Mouse (Mus musculus) MEL (cell line): ENCODE measurements at regions not wholly inside any gene's neighbourhood (a gene's known extent, or its start where the extent isn't known, plus 50 kb on each side); places are given as distances from the start of the nearest gene placed in this dataset.
A peak's percentile ranks its signal among the peaks of the same experiment; 100 is the strongest.
"Not testable (repeated sequence)": the region's sequence is repeated elsewhere in the genome, so short reads cannot be mapped to it uniquely, and the experiment has no call there.

Experiments
- DNase-seq: peaks from one replicate; pipeline ENCODE4 v3.0.0; 2011; ENCODE audit warnings: low read depth, low spot score
- H3K27ac ChIP-seq: 2 replicates; pipeline ENCODE4 v1.5.1; 2012; ENCODE audit warnings: low read depth, mild to moderate bottlenecking, control low read depth, low read length, moderate library complexity; ENCODE audit not compliant: control insufficient read depth
- H3K27me3 ChIP-seq, 2 experiments: fragments of 150-350 bp in 1 of 2; sonication (generic) in 1 of 2; 2 replicates each; pipeline ENCODE4 v1.6.1; 2012; ENCODE audit warnings: low read length in 2 of 2, mild to moderate bottlenecking in 2 of 2, improper control_type of control experiment in 1 of 2, moderate library complexity in 1 of 2; ENCODE audit not compliant: insufficient read depth in 2 of 2, control insufficient read depth in 1 of 2
- H3K36me3 ChIP-seq, 2 experiments: 2 replicates each; pipeline ENCODE4 v1.6.1; 2012 to 2014; ENCODE audit warnings: low read length in 2 of 2, improper control_type of control experiment in 1 of 2, inconsistent platforms in 1 of 2, mild to moderate bottlenecking in 1 of 2; ENCODE audit not compliant: insufficient read depth in 2 of 2, control insufficient read depth in 1 of 2
- H3K4me1 ChIP-seq, 2 experiments: fragments of 150-350 bp in 1 of 2; sonication (generic) in 1 of 2; 2 replicates each; pipeline ENCODE4 v1.6.1; 2012; ENCODE audit warnings: low read length in 2 of 2, improper control_type of control experiment in 1 of 2, mild to moderate bottlenecking in 1 of 2; ENCODE audit not compliant: insufficient read depth in 2 of 2, control insufficient read depth in 1 of 2
- H3K4me3 ChIP-seq, 2 experiments: fragments of 150-350 bp in 1 of 2; sonication (generic) in 1 of 2; 2 replicates each; pipeline ENCODE4 v1.5.1; 2012; ENCODE audit warnings: low read depth in 2 of 2, low read length in 2 of 2, mild to moderate bottlenecking in 2 of 2, moderate library complexity in 2 of 2, control low read depth in 1 of 2, improper control_type of control experiment in 1 of 2; ENCODE audit not compliant: control insufficient read depth in 1 of 2, insufficient read depth in 1 of 2
- H3K79me2 ChIP-seq: 2 replicates; pipeline ENCODE4 v1.6.1; 2012; ENCODE audit warnings: mild to moderate bottlenecking, low read length, moderate library complexity; ENCODE audit not compliant: control insufficient read depth, poor library complexity, insufficient read depth
- H3K9ac ChIP-seq: 2 replicates; pipeline ENCODE4 v1.6.1; 2012; ENCODE audit warnings: low read depth, mild to moderate bottlenecking, control low read depth, low read length, moderate library complexity; ENCODE audit not compliant: control insufficient read depth, poor library complexity, severe bottlenecking
- H3K9me3 ChIP-seq: fragments of 150-350 bp; sonication (generic); replicated peaks from 2 replicates; pipeline ENCODE4 v1.6.1; 2012; ENCODE audit warnings: mild to moderate bottlenecking, low read length, improper control_type of control experiment, moderate library complexity; ENCODE audit not compliant: insufficient read depth
- CTCF ChIP-seq, 3 experiments: IDR thresholded peaks in 2 of 3; conservative IDR thresholded peaks in 1 of 3; 2 replicates each; pipeline ENCODE4 v1.5.1; 2011 to 2012; ENCODE audit warnings: low read length in 3 of 3, low read depth in 2 of 3, mild to moderate bottlenecking in 2 of 3, improper control_type of control experiment in 1 of 3, inconsistent platforms in 1 of 3, mixed read lengths in 1 of 3, moderate library complexity in 1 of 3; ENCODE audit not compliant: control insufficient read depth in 1 of 3, insufficient read depth in 1 of 3, poor library complexity in 1 of 3, severe bottlenecking in 1 of 3
- ELF1 ChIP-seq: IDR thresholded peaks from 2 replicates; pipeline ENCODE4 v1.6.1; 2014; ENCODE audit warnings: low read depth, mild to moderate bottlenecking, inconsistent platforms, low read length, improper control_type of control experiment, moderate library complexity
- EP300 ChIP-seq, 2 experiments: IDR thresholded peaks; 2 replicates each; pipeline ENCODE4 v1.6.1; 2011; ENCODE audit warnings: improper control_type of control experiment in 2 of 2, low read length in 2 of 2, low read depth in 1 of 2, mild to moderate bottlenecking in 1 of 2
- GABPA ChIP-seq: IDR thresholded peaks from 2 replicates; pipeline ENCODE4 v1.6.1; 2012; ENCODE audit warnings: low read depth, mild to moderate bottlenecking, inconsistent platforms, low read length, improper control_type of control experiment, moderate library complexity
- GATA1 ChIP-seq: IDR thresholded peaks from 2 replicates; pipeline ENCODE4 v1.6.1; 2011; ENCODE audit warnings: low read depth, low read length, improper control_type of control experiment
- JUND ChIP-seq: IDR thresholded peaks from 2 replicates; pipeline ENCODE4 v1.6.1; 2011; ENCODE audit warnings: low read depth, mild to moderate bottlenecking, improper control_type of control experiment, low read length
- KAT2A ChIP-seq: conservative IDR thresholded peaks from 2 replicates; pipeline ENCODE4 v1.6.1; 2012; ENCODE audit warnings: low read depth, low read length, improper control_type of control experiment, inconsistent platforms
- MAX ChIP-seq: IDR thresholded peaks from 2 replicates; pipeline ENCODE4 v1.6.1; 2011; ENCODE audit warnings: low read length, improper control_type of control experiment
- MEF2A ChIP-seq: IDR thresholded peaks from 2 replicates; pipeline ENCODE4 v1.6.1; 2014; ENCODE audit warnings: low read depth, mild to moderate bottlenecking, inconsistent platforms, low read length, improper control_type of control experiment; ENCODE audit not compliant: poor library complexity, insufficient replicate concordance, severe bottlenecking; ENCODE audit errors: extremely low read depth
- MYB ChIP-seq: IDR thresholded peaks from 2 replicates; pipeline ENCODE4 v1.6.1; 2011; ENCODE audit warnings: mild to moderate bottlenecking, low read depth, low read length, improper control_type of control experiment
- MYC ChIP-seq: IDR thresholded peaks from 2 replicates; pipeline ENCODE4 v1.6.1; 2011; ENCODE audit warnings: low read depth, mild to moderate bottlenecking, low read length, improper control_type of control experiment, moderate library complexity
- NELFE ChIP-seq: IDR thresholded peaks from 2 replicates; pipeline ENCODE4 v1.6.1; 2011; ENCODE audit warnings: low read depth, low read length, improper control_type of control experiment
- RAD21 ChIP-seq: IDR thresholded peaks from 2 replicates; pipeline ENCODE4 v1.6.1; 2011; ENCODE audit warnings: mild to moderate bottlenecking, low read depth, low read length, improper control_type of control experiment
- RCOR1 ChIP-seq: IDR thresholded peaks from 2 replicates; pipeline ENCODE4 v1.6.1; 2012; ENCODE audit warnings: low read depth, mild to moderate bottlenecking, inconsistent platforms, low read length, improper control_type of control experiment
- SIN3A ChIP-seq: IDR thresholded peaks from 2 replicates; pipeline ENCODE4 v1.6.1; 2012; ENCODE audit warnings: low read length, improper control_type of control experiment, inconsistent platforms
- SMC3 ChIP-seq: IDR thresholded peaks from 2 replicates; pipeline ENCODE4 v1.6.1; 2011; ENCODE audit warnings: low read depth, low read length, improper control_type of control experiment
- TBP ChIP-seq: IDR thresholded peaks from 2 replicates; pipeline ENCODE4 v1.8.0; 2011; ENCODE audit warnings: low read depth, low read length, improper control_type of control experiment
- TCF12 ChIP-seq: IDR thresholded peaks from 2 replicates; pipeline ENCODE4 v1.6.1; 2014; ENCODE audit warnings: low read depth, mild to moderate bottlenecking, inconsistent platforms, low read length, improper control_type of control experiment, moderate library complexity
- ZC3H11A ChIP-seq: IDR thresholded peaks from 2 replicates; pipeline ENCODE4 v1.6.1; 2012; ENCODE audit warnings: low read depth, mild to moderate bottlenecking, inconsistent platforms, low read length, improper control_type of control experiment

- no peak overlapping the region for H3K9ac ChIP-seq
- no peak overlapping the region for H3K27ac ChIP-seq
- no peaks in the 10 kb centered on the region for H3K36me3 ChIP-seq
- no peak for DNase-seq
- no peak for TF ChIP-seq GABPA
- no peak for TF ChIP-seq ZC3H11A
- no peak for TF ChIP-seq TBP
- no peak for TF ChIP-seq TCF12
- TF ChIP-seq EP300 (IDR thresholded peaks at IDR 0.05; ENCODE audit: low read depth in 1 of 2, low read length in 2 of 2): no peak
- TF ChIP-seq GATA1: no peak
- no peak for TF ChIP-seq JUND
- no peaks in the 10 kb centered on the region for H3K9me3 ChIP-seq
- no peaks in the 10 kb centered on the region for H3K27me3 ChIP-seq
- no peak overlapping the region for H3K4me3 ChIP-seq
- no peaks in the 10 kb centered on the region for H3K79me2 ChIP-seq
- no peaks in the 10 kb centered on the region for H3K4me1 ChIP-seq
Observed at GRCm38 (mm10) chr15:91971846-91972245, 79.1 kb upstream of the Cntn1 start.

GRCm38 (mm10) chr15:91975606-91976005, 75.4 kb upstream of the Cntn1 start:
- H3K4me3 ChIP-seq: no peak overlapping the region
- H3K27me3 ChIP-seq: no peaks in the 10 kb centered on the region
- H3K9ac ChIP-seq: no peak overlapping the region
- H3K79me2 ChIP-seq: no peaks in the 10 kb centered on the region
- DNase-seq: no peak
- no peaks in the 10 kb centered on the region for H3K36me3 ChIP-seq
- no peak overlapping the region for H3K27ac ChIP-seq
- no peak for TF ChIP-seq MYB
- TF ChIP-seq MAX: no peak
- no peak for TF ChIP-seq ELF1
- no peak for TF ChIP-seq SIN3A
- no peak for TF ChIP-seq CTCF (IDR thresholded peaks at IDR 0.05 in 2 of 3, conservative IDR thresholded peaks at IDR 0.05 in 1 of 3; ENCODE audit: control insufficient read depth in 1 of 3, insufficient read depth in 1 of 3, low read depth in 2 of 3, low read length in 3 of 3, poor library complexity in 1 of 3, severe bottlenecking in 1 of 3)
- TF ChIP-seq ZC3H11A: no peak
- TF ChIP-seq NELFE: no peak
- no peak for TF ChIP-seq MYC
- TF ChIP-seq MEF2A: no peak
- TF ChIP-seq RAD21: no peak
- TF ChIP-seq RCOR1: no peak
- TF ChIP-seq KAT2A: no peak
- no peak for TF ChIP-seq SMC3
- no peaks in the 10 kb centered on the region for H3K4me1 ChIP-seq
- no peaks in the 10 kb centered on the region for H3K9me3 ChIP-seq

- not testable (repeated sequence) for H3K9ac ChIP-seq, H3K27me3 ChIP-seq, H3K4me3 ChIP-seq, H3K27ac ChIP-seq, H3K4me1 ChIP-seq, H3K79me2 ChIP-seq, H3K9me3 ChIP-seq, H3K36me3 ChIP-seq
- peak; percentile 2 for DNase-seq
Observed at GRCm38 (mm10) chr15:91983186-91983585, 67.8 kb upstream of the Cntn1 start.
